Mouse (Mus musculus): ENCODE measurements around the gene Mef2a.

- no peak for TF ChIP-seq POLR2A (IDR thresholded peaks at IDR 0.05; ENCODE audit: insufficient read length, low read depth)
- no peak for TF ChIP-seq POLR2AphosphoS2 (IDR thresholded peaks at IDR 0.05; ENCODE audit: insufficient read length, low read depth)
- no peak for TF ChIP-seq MYOG (IDR thresholded peaks at IDR 0.05; ENCODE audit: control insufficient read depth in 1 of 3, insufficient read depth in 1 of 3, insufficient read length in 2 of 3, low read depth in 2 of 3)
- TF ChIP-seq E2F4 (IDR thresholded peaks at IDR 0.05; ENCODE audit: insufficient read depth) = no peak
Observed at GRCm38 (mm10) chr7:67243121-67243893, 129.4 kb downstream of the Mef2a start.

Data from myocyte (in vitro differentiated cells).